Mouse (Mus musculus): ENCODE measurements around the gene Stat5a.

The Stat5a gene

DNA sequence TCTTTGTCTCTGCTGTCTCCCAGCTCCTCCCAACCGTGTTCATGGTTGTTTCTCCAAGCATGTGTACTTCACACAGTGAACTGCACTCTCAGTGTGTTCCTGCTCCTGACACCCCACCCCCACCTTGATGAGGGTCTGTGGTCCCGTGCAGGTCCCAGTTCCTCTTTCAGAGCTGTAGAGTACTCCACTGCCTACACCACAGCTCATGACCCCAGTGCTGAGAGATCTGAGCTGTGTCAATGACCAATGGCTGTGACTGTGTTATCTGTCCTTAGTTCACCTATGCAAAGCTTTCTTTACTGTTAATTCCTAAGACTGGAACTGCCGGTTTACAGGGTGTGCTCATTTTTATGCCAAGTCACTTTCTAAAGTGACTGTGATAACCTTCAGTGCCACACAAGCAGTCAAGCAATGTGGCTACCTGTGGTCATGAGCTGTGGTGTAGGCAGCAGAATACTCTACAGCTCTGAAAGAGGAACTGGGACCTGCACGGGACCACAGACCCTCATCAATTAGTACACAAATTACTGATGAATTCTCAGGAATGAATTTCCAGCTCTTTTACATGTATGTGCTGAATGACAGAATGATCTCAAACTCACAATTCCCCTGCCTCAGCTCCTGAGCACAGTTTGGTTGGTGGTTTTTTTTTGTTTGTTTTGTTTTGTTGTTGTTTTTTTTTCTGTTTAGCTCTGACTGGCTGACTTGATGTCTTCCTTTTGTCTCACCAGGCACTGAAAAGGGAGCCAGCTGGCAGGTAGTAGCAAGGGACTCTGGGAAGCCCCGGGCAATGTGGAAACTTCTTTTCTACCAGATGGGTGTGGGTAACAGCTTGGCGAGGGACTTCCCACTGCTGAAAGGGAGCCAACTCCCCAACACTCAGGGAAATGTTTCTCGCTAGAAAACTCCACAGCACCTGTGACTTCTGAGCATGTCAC lies 38.4 kb downstream of the Stat5a start:
- DNase-seq (ENCODE audit: low read depth): peak; percentile 42

GRCm38 (mm10) chr11:100898441-100899199 lies 39.5 kb downstream of the Stat5a start:
- DNase-seq (ENCODE audit: low read depth): no peak

- DNase-seq (ENCODE audit: low read depth): peak; percentile 53
These were observed 45.6 kb downstream of the Stat5a start for GRCm38 (mm10) chr11:100904580-100905351.

DNA sequence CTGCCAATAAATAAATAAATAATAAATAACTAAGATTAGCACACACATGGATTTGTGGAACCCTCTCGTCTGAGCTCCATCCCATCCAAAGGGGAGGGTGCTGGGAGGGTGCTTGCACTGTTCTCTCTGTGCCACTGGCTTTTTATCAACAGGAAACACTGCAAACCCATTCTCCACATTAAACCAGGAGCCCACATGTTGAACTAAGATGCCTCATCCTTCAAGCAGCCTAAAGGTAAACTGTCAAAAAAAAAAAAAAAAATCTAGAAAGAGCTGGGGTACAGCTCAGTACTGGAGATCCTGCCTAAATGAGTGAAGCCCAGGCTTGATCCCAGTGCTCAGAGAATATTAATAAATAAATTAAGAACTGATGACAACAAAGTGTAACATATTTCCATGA lies 46.8 kb downstream of the Stat5a start:
- no peak for DNase-seq (ENCODE audit: low read depth)

GRCm38 (mm10) chr11:100906885-100907284 lies 47.7 kb downstream of the Stat5a start:
- no peak for DNase-seq (ENCODE audit: low read depth)

DNA sequence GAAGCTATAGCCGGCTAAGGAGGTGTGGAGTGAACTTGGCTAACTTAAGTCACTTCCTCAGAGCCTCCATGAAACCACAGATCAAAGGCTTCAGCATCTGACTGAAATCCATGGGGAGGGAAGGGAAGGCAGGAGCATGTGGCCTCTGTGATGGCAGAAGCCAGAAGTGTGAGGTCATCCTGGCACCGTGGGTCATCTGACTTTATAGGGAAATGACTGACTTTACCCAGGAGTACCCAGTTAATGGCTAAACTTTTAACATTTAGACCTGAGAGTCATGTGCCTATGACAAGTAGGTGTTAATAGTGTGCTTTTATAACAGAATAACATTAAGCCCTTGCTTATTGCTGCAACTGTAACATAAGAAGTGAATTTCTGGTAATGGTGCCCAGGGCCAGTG lies 49.0 kb downstream of the Stat5a start:
- no peak for DNase-seq (ENCODE audit: low read depth)

- no peak for DNase-seq (ENCODE audit: low read depth)
These were observed 49.4 kb downstream of the Stat5a start for GRCm38 (mm10) chr11:100908567-100908966.

DNA sequence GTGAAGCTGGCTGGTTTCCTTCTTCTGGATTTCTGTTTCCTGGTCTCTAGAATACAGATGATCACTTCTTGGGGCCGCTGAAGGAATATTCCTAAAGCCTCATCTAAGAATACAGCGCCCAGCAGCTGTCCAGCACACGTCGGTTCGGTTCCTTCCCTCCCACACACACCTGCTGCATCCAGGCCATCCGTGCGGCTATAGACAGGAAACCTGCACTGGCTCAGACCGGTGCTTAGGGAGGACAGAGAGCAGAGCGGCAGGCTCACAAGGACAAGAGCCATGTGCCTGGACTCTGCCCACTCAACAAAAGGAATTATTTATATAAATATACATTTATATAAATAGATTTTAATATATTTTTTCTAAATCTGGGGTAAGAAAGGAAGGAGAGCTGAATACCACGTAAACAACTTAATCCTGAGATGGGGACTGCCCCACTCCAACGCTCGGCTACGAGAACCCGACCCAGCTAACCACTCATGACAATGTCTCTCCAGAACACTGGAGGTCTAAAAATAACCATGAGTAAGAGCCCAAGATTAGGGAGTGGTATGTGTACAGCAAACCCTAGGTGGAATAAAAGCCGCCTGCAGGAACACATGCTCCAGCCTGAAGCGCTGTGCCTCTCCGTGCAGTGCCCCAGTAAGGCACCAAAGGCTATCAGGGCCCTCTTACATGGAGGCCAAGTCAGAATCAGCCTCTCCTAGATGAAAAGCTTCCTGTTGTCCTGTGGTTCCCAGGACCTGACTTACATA lies 53.4 kb downstream of the Stat5a start:
- DNase-seq (ENCODE audit: low read depth): no peak

- no peak for DNase-seq (ENCODE audit: low read depth)
These were observed 55.3 kb downstream of the Stat5a start for GRCm38 (mm10) chr11:100914415-100914814.

DNA sequence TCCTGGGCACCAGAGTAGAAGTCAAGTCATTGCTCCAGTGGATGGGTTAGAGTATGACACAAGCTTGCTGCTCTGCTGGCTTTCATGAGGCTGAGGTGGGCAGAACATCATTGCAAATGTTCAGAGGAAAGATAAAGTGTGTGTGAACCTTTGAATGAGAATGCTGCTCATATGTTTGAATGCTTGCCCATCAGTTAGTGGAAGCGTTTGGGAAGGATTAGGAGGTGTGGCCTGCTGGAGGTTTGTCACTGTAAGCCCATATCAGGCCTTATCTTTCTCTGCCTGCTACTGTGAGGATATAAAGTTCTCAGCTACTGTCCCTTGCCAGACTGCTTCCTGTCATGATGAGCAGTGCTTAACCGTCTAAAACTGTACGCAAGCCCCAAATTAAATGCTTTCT lies 55.9 kb downstream of the Stat5a start:
- no peak for DNase-seq (ENCODE audit: low read depth)

DNA sequence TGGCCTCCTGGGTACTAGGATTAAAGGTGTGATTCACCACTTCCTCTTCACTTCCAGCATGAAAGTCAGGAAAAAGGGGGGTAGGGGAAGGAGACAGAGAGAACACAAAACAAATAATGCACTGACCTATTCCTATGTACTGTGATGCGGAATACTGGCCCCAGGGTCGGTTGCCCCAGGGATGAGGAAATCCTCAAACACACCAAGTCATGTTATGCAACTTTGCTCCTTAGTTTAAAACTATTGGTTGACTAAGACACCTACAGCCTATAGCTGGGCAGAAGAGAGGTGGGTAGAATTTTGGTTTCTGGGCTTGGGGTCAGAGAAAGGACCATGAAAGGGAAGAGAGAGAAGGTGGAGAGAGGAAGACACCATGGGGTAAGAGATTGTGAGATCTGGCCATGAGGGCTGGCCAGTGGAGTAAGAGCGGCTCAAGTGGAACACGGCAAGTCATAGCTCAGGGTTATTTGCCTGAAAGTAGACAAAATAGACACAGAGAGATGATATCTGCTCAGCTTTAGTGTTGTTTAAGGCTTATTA lies 57.4 kb downstream of the Stat5a start:
- DNase-seq (ENCODE audit: low read depth): no peak

GRCm38 (mm10) chr11:100918007-100918406 lies 58.9 kb downstream of the Stat5a start:
- DNase-seq (ENCODE audit: low read depth): no peak

GRCm38 (mm10) chr11:100920887-100921624 lies 61.9 kb downstream of the Stat5a start:
- no peak for DNase-seq (ENCODE audit: low read depth)

DNA sequence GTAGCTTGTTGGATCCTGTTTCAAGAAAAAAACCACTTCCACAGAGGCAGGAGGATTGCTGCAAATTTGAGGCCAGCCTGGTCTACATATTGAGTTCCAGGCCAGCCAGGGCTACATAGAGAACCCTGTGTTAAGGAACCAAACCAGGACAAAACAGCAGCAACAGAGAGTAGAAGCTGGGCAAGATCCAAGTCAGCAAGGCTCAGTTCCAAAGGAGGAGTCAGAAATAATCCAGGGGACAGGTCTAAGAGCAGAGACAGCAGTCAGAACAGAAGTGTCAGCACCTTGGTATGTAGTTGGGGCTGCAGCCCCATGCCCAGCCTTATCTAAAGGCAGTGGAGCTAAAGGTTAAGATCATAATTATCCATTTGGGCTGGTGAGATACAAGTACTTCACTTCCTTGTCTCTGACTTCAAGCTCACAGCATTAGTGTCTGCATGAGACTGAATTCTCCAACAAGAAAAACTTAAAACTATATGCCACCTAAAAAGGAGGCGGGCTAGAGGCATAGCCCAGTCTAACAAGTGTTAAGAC lies 65.3 kb downstream of the Stat5a start:
- no peak for DNase-seq (ENCODE audit: low read depth)

GRCm38 (mm10) chr11:100927386-100927785 lies 68.2 kb downstream of the Stat5a start:
- DNase-seq (ENCODE audit: low read depth): no peak

GRCm38 (mm10) chr11:100930611-100931010 lies 71.5 kb downstream of the Stat5a start:
- no peak for DNase-seq (ENCODE audit: low read depth)

DNA sequence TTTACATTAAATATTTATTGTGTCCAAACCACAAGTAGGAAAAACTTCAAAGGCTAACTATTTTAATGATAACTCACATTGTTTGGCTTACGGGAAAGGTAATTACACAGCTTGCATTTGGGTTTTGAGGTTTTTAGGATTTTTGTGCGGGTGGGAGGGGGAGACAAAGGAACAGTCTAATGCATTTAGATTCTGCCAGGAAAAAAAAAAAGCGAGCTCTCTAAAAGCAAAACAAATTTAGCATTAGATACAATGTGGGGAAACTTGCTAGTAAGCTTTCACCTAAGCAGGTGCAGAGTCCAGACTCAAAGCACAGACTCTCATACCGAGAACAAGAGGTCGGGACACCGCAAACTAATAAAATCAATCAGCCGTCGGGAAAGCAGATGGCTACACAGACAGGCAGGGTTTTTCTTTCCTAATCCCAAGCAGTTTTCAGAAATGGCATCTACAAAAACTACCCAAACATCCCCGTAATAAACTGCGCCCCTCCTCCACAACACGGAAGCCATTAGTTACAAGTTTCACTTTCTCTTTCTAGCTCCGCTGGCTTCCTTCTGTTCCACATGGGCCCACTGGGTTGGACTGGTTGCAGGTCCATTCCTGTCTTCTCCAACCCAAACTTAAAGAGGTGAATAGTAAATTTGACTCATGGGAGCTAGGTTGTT lies 72.2 kb downstream of the Stat5a start:
- peak; percentile 87 for DNase-seq (ENCODE audit: low read depth)
